Mouse (Mus musculus) ES-E14 (cell line): ENCODE measurements around the gene Nell1. TPM values are rescaled to one million over a fixed set of nuclear protein-coding genes. Genes with fewer than 3 reads are reported as not detected.

Source experiments
- DNase-seq: peaks from one replicate; pipeline ENCODE4 v3.0.0-alpha.2; 2013; ENCODE audit warnings: low read depth, low spot score
- H3K27ac ChIP-seq: 2 replicates; pipeline ENCODE4 v1.5.1; 2012; ENCODE audit warnings: low read depth, mild to moderate bottlenecking, low read length, moderate library complexity, mixed read lengths; ENCODE audit not compliant: poor library complexity, insufficient read depth, severe bottlenecking
- H3K36me3 ChIP-seq: 2 replicates; pipeline ENCODE4 v1.6.1; 2012; ENCODE audit warnings: mild to moderate bottlenecking, low read length, moderate library complexity, mixed read lengths; ENCODE audit not compliant: control insufficient read depth, poor library complexity, insufficient read depth, severe bottlenecking
- H3K4me1 ChIP-seq, 2 experiments: fragments of 150-350 bp in 1 of 2; sonication (generic) in 1 of 2; 2 replicates each; pipeline ENCODE4 v1.6.1; 2012; ENCODE audit warnings: low read length in 2 of 2, mild to moderate bottlenecking in 1 of 2, mixed read lengths in 1 of 2; ENCODE audit not compliant: control insufficient read depth in 2 of 2, insufficient read depth in 2 of 2, poor library complexity in 1 of 2
- H3K4me3 ChIP-seq, 2 experiments: fragments of 150-350 bp in 1 of 2; sonication (generic) in 1 of 2; 2 replicates each; pipeline ENCODE4 v1.5.1; 2012; ENCODE audit warnings: low read length in 2 of 2, low read depth in 1 of 2, mild to moderate bottlenecking in 1 of 2, mixed read lengths in 1 of 2; ENCODE audit not compliant: insufficient read depth in 1 of 2, poor library complexity in 1 of 2, severe bottlenecking in 1 of 2
- H3K9ac ChIP-seq: 2 replicates; pipeline ENCODE4 v1.6.1; 2012; ENCODE audit warnings: low read depth, mild to moderate bottlenecking, low read length, mixed read lengths; ENCODE audit not compliant: poor library complexity, insufficient read depth, severe bottlenecking
- H3K9me3 ChIP-seq: fragments of 150-350 bp; sonication (generic); 2 replicates; pipeline ENCODE4 v1.6.1; 2012; ENCODE audit warnings: low read depth, mild to moderate bottlenecking, low read length; ENCODE audit not compliant: control insufficient read depth, insufficient read depth
- CHD2 ChIP-seq: IDR thresholded peaks from 2 replicates; pipeline ENCODE4 v1.6.1; 2014; ENCODE audit warnings: mild to moderate bottlenecking, low read depth, low read length, inconsistent platforms
- HCFC1 ChIP-seq: IDR thresholded peaks from 2 replicates; pipeline ENCODE4 v1.6.1; 2012; ENCODE audit warnings: low read length, inconsistent platforms, borderline replicate concordance; ENCODE audit not compliant: insufficient read depth
- MAFK ChIP-seq: IDR thresholded peaks from 2 replicates; pipeline ENCODE4 v1.6.1; 2014; ENCODE audit warnings: mild to moderate bottlenecking, low read depth, low read length, inconsistent platforms; ENCODE audit not compliant: insufficient read depth
- ZC3H11A ChIP-seq: IDR thresholded peaks from 2 replicates; pipeline ENCODE4 v1.6.1; 2012; ENCODE audit warnings: low read depth, mild to moderate bottlenecking, inconsistent platforms, low read length, borderline replicate concordance
- ZNF384 ChIP-seq: IDR thresholded peaks from 2 replicates; pipeline ENCODE4 v1.6.1; 2012; ENCODE audit warnings: low read depth, low read length, inconsistent platforms
- in situ Hi-C, 2 experiments: fragments of 600-800 bp; cut with MboI; formaldehyde crosslinking; loops; one replicate each; pipeline ENCODE4 v1.15.1; 2025; ENCODE audit warnings: low sequenced_read_pairs in 2 of 2, inconsistent platforms in 1 of 2; ENCODE audit not compliant: unreplicated experiment in 2 of 2
- total RNA-seq: library from RNA; depleted of rRNA; stranded (reverse); fragments of 300-350 nt; gene quantifications from 2 replicates; pipeline ENCODE4 v1.2.3, GENCODE M21; 2012

Nell1 gene
- total RNA-seq, 1 experiment, result 1.8 TPM

DNA sequence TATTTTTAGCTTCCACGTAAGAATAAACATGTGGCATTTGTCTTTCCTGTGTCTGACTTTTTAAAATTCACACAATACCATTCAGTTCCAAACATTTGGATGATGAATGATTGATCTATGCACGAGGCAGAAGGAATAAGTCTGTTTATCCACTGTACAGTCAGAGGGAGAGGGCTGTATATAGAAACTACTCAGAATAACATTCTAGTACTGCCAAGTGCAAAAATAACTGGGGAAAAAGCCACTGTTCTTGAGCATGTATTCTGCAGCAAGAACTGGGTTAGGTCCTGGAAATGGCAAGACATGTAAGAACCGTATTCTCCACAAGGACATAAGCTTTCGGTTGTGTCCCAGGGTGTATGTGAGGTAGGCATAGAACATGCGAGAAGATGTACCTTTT, 187.9 kb downstream of the Nell1 start:
- no peaks in the 10 kb centered on the region for H3K4me1 ChIP-seq

DNA sequence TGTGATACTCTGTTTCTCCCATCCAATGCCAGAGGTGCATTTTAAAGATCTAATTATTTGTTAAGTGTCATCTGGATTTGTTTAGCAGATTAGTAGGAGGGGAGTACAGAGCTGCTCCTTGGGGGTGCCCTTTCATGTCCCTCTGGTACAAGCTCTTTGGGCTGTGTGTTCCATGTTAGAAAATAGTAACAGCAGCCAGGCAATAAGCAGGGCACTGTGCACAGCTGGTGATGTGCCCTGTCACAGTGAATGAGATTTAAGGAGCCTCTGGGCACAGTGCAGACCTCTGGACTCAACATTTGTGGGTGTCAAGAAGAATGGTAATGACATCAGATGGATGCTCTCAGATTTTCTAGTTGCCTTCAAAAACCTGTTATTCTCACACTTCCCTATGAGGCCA, 194.1 kb downstream of the Nell1 start:
- TF ChIP-seq ZNF384 (no peak), MAFK (no peak)
- H3K4me1 ChIP-seq, result no peaks in the 10 kb centered on the region
- in situ Hi-C loops, result no loop called here
- H3K9me3 ChIP-seq, result no peaks in the 10 kb centered on the region
- no peak overlapping the region for H3K9ac ChIP-seq
- no peak overlapping the region for H3K4me3 ChIP-seq
- H3K27ac ChIP-seq, result no peak overlapping the region
- no peaks in the 10 kb centered on the region for H3K36me3 ChIP-seq
- DNase-seq, result no peak

More for the DNA sequence above, 187.9 kb downstream of the Nell1 start:
- Histone ChIP-seq H3K9ac (no peak overlapping the region), H3K27ac (no peak overlapping the region), H3K9me3 (no peaks in the 10 kb centered on the region), H3K4me3 (no peak overlapping the region), H3K36me3 (no peaks in the 10 kb centered on the region)
- in situ Hi-C loops, result no loop called here
- TF ChIP-seq HCFC1 (no peak), CHD2 (no peak), MAFK (no peak), ZC3H11A (no peak)
- no peak for DNase-seq

DNA sequence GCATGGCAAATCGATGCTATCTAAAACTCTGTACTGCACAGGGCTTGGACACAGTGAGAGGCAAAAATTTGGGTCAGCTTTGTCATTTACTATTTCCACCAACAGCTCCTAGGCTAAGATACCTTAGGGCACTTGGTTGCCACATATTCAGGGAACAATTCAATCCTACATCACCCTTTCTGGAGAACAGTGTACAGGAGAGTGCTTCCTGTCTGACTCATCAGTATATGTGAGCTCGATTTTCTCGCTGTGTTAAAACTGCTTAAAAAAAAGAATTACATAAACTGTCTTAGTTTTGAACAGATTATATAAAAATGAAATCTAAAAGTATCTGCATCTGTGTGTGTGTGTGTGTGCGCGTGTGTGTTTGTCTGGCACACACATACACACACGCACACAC, 211.6 kb downstream of the Nell1 start:
- Histone ChIP-seq H3K27ac (no peak overlapping the region), H3K36me3 (no peaks in the 10 kb centered on the region), H3K4me1 (no peaks in the 10 kb centered on the region), H3K9me3 (no peaks in the 10 kb centered on the region), H3K9ac (no peak overlapping the region), H3K4me3 (no peak overlapping the region)
- in situ Hi-C loops, result no loop called here
- TF ChIP-seq CHD2 (no peak), ZNF384 (no peak), MAFK (no peak), HCFC1 (no peak), ZC3H11A (no peak)
- no peak for DNase-seq

DNA sequence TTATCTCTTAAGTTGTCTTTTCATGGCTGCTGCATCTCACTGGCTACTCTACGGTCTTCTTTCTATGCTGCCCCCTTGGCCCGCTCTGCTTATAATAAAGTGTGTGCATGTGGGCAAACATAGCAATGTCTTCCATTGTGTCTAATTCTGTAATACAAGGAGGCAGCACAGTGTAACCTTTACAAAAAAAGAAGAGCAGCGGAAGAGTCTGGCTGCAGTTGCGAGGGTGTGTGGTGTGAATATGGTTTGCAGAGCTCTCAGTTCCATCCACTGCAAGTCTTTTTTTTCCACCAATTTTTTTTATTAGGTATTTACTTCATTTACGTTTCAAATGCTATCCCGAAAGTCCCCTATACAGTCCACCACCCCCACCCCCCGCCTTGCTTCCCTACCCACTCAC, 219.3 kb downstream of the Nell1 start:
- TF ChIP-seq HCFC1 (no peak), MAFK (no peak), ZNF384 (no peak), ZC3H11A (no peak), CHD2 (no peak)
- no peak overlapping the region for H3K4me3 ChIP-seq
- no peak overlapping the region for H3K9ac ChIP-seq
- H3K9me3 ChIP-seq, result no peaks in the 10 kb centered on the region
- in situ Hi-C loops, result no loop called here
- no peaks in the 10 kb centered on the region for H3K4me1 ChIP-seq
- DNase-seq, result no peak
- no peak overlapping the region for H3K27ac ChIP-seq
- H3K36me3 ChIP-seq, result no peaks in the 10 kb centered on the region

DNA sequence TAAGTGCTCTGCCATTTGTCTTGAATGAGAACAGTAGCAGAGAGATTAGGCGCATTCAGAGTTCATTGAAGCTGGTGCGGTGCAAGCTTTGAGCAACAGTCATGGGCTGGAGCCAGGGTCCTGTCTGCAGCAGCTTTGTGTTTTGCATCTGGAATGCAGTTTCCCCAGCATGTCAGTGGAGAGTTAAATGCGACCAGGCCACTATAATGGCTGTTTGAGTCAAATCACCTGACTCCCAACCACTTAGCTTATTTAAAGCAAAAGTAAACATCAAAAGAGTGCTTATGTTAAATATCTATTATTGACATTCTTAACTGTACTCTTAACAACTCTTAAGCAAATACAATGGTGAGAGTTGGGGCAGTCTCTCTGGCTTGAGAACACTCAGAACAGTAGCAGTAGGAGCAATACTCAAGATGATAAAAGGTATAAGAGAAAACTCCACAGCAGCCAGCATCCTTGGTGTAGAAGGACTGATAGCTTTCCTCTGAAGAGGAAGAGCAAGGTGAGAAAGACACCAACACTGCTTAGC, 220.5 kb downstream of the Nell1 start:
- no peaks in the 10 kb centered on the region for H3K36me3 ChIP-seq
- no peak for DNase-seq
- TF ChIP-seq CHD2, result no peak
- TF ChIP-seq HCFC1, result no peak
- TF ChIP-seq MAFK, result no peak
- no peak for TF ChIP-seq ZNF384
- TF ChIP-seq ZC3H11A, result no peak
- H3K4me1 ChIP-seq, result no peaks in the 10 kb centered on the region
- H3K4me3 ChIP-seq, result no peak overlapping the region
- in situ Hi-C loops, result no loop called here
- H3K9ac ChIP-seq, result no peak overlapping the region
- H3K9me3 ChIP-seq, result no peaks in the 10 kb centered on the region
- H3K27ac ChIP-seq, result no peak overlapping the region
